Mouse (Mus musculus) intestine, embryonic 15.5 days (tissue): ENCODE results near the gene Zcchc12. TPM values are rescaled to one million over a fixed set of nuclear protein-coding genes. Genes with fewer than 3 reads are reported as not detected.

Experiments
- ATAC-seq: fragments of 200-750 bp; cut with Nextera tagmentation; 2 replicates; pipeline ENCODE4 v1.8.0; 2017; ENCODE audit warnings: moderate TSS enrichment, moderate library complexity
- H3K27ac ChIP-seq: fragments of 300-500 bp; sonication (generic); 2 replicates; pipeline ENCODE4 v1.5.1; 2015; ENCODE audit warnings: mild to moderate bottlenecking, inconsistent platforms
- H3K27me3 ChIP-seq: fragments of 300-500 bp; sonication (generic); replicated peaks from 2 replicates; pipeline ENCODE4 v1.6.1; 2015; ENCODE audit warnings: inconsistent platforms
- H3K36me3 ChIP-seq: fragments of 300-500 bp; sonication (generic); 2 replicates; pipeline ENCODE4 v1.6.1; 2015; ENCODE audit warnings: inconsistent platforms
- H3K4me1 ChIP-seq: fragments of 300-500 bp; sonication (generic); replicated peaks from 2 replicates; pipeline ENCODE4 v1.6.1; 2015; ENCODE audit warnings: inconsistent platforms
- H3K4me2 ChIP-seq: fragments of 300-500 bp; sonication (generic); replicated peaks from 2 replicates; pipeline ENCODE4 v1.6.1; 2015; ENCODE audit warnings: mild to moderate bottlenecking, inconsistent platforms
- H3K4me3 ChIP-seq: fragments of 300-500 bp; sonication (generic); replicated peaks from 2 replicates; pipeline ENCODE4 v1.5.1; 2015; ENCODE audit warnings: inconsistent platforms
- H3K9ac ChIP-seq: fragments of 300-500 bp; sonication (generic); 2 replicates; pipeline ENCODE4 v1.6.1; 2015; ENCODE audit warnings: inconsistent platforms
- H3K9me3 ChIP-seq: fragments of 300-500 bp; sonication (generic); 2 replicates; pipeline ENCODE4 v1.6.1; 2016; ENCODE audit warnings: inconsistent platforms
- WGBS: fragments of 180-500 bp; shearing (Covaris S2); methylation state at CpG from one replicate; pipeline ENCODE4 v1.1.7; 2015; 5-methylcytosine and 5-hydroxymethylcytosine counted together
- polyA plus RNA-seq: library from polyadenylated mRNA; unstranded; fragments of >200 nt; fragmentation: Nextera tagmentation; extraction: Ambion mirVana; gene quantifications from 2 replicates; pipeline ENCODE4 v1.2.1, GENCODE M21; 2015

The Zcchc12 gene
- polyA plus RNA-seq, 1 experiment from 2014 or later, result 19.6 TPM

- ATAC-seq, result no peak
- no peak overlapping the region for H3K27ac ChIP-seq
- no peak overlapping the region for H3K4me3 ChIP-seq
- H3K36me3 ChIP-seq, result no peaks in the 10 kb centered on the region
- H3K9me3 ChIP-seq, result no peaks in the 10 kb centered on the region
- H3K4me2 ChIP-seq, result no peak overlapping the region
- 45% methylated on average over 2 of the region's 2 CpGs for WGBS
- H3K4me1 ChIP-seq, result no peaks in the 10 kb centered on the region
- H3K9ac ChIP-seq, result no peak overlapping the region
- H3K27me3 ChIP-seq, result no peaks in the 10 kb centered on the region
Observed at GRCm38 (mm10) chrX:36226577-36226976, 30.9 kb downstream of the Zcchc12 start.

- Histone ChIP-seq H3K27me3 (no peaks in the 10 kb centered on the region), H3K9me3 (no peaks in the 10 kb centered on the region), H3K9ac (no peak overlapping the region), H3K36me3 (no peaks in the 10 kb centered on the region), H3K4me1 (no peaks in the 10 kb centered on the region), H3K27ac (no peak overlapping the region), H3K4me2 (no peak overlapping the region), H3K4me3 (no peak overlapping the region)
- no peak for ATAC-seq
- WGBS, result 53% methylated on average over 7 of the region's 7 CpGs
Observed at GRCm38 (mm10) chrX:36228861-36229260, 33.2 kb downstream of the Zcchc12 start.

GRCm38 (mm10) chrX:36229273-36229672 is 33.6 kb downstream of the Zcchc12 start:
- Histone ChIP-seq H3K4me3 (no peak overlapping the region), H3K4me2 (no peak overlapping the region), H3K27me3 (no peaks in the 10 kb centered on the region), H3K27ac (no peak overlapping the region), H3K36me3 (no peaks in the 10 kb centered on the region), H3K9me3 (no peaks in the 10 kb centered on the region), H3K9ac (no peak overlapping the region), H3K4me1 (no peaks in the 10 kb centered on the region)
- no peak for ATAC-seq
- WGBS, result 69% methylated on average over 2 of the region's 2 CpGs

GRCm38 (mm10) chrX:36235652-36236051 is 39.9 kb downstream of the Zcchc12 start:
- H3K27me3 ChIP-seq, result no peaks in the 10 kb centered on the region
- ATAC-seq, result no peak
- H3K4me1 ChIP-seq, result no peaks in the 10 kb centered on the region
- H3K4me2 ChIP-seq, result no peak overlapping the region
- no peaks in the 10 kb centered on the region for H3K9me3 ChIP-seq
- H3K4me3 ChIP-seq, result no peak overlapping the region
- WGBS, result 75% methylated on average over 6 of the region's 6 CpGs
- H3K27ac ChIP-seq, result no peak overlapping the region
- H3K9ac ChIP-seq, result no peak overlapping the region
- no peaks in the 10 kb centered on the region for H3K36me3 ChIP-seq

Other genes starting within 250 kb of the Zcchc12 start
- 22.0 and 24.9 TPM in 2 replicates for gene Il13ra1, start 83.8 kb upstream of the Zcchc12 start, polyA plus RNA-seq
- gene Lonrf3, start 132.4 kb downstream of the Zcchc12 start, polyA plus RNA-seq, result 0.65 and 1.00 TPM in 2 replicates
- gene Gm6268, start 205.4 kb downstream of the Zcchc12 start, polyA plus RNA-seq, result not detected in 2 replicates